Mouse (Mus musculus): ENCODE data around the gene Ankrd28. TPM values are rescaled to one million over a fixed set of nuclear protein-coding genes. Genes with fewer than 3 reads are reported as not detected.

Ankrd28 gene
- polyA plus RNA-seq, 1 experiment = 27.8 TPM

GRCm38 (mm10) chr14:31664100-31664902 lies 166.2 kb downstream of the Ankrd28 start:
- peak overlapping the region; percentile 98; the same call in 1 of the 2 replicates for H3K27ac ChIP-seq (ENCODE audit: insufficient read depth, low read length)
- peaks cover 16% of the 10 kb centered on the region for H3K4me1 ChIP-seq (ENCODE audit: control insufficient read depth, insufficient read depth, low read length)
- TF ChIP-seq POLR2A (IDR thresholded peaks at IDR 0.05; ENCODE audit: extremely low read depth, insufficient read depth, low read length) (no peak), CTCF (IDR thresholded peaks at IDR 0.05; ENCODE audit: extremely low read depth, insufficient read depth, low read length) (no peak)
- H3K4me3 ChIP-seq (ENCODE audit: insufficient read depth, low read length) = no peak overlapping the region

GRCm38 (mm10) chr14:31663376-31664099 lies 166.9 kb downstream of the Ankrd28 start:
- peak overlapping the region; percentile 98 for H3K27ac ChIP-seq (ENCODE audit: insufficient read depth, low read length)
- no peak overlapping the region for H3K4me3 ChIP-seq (ENCODE audit: insufficient read depth, low read length)
- peaks cover 12% of the 10 kb centered on the region for H3K4me1 ChIP-seq (ENCODE audit: control insufficient read depth, insufficient read depth, low read length)
- TF ChIP-seq CTCF (IDR thresholded peaks at IDR 0.05; ENCODE audit: extremely low read depth, insufficient read depth, low read length) = no peak
- TF ChIP-seq POLR2A (IDR thresholded peaks at IDR 0.05; ENCODE audit: extremely low read depth, insufficient read depth, low read length) = no peak

- H3K27ac ChIP-seq (ENCODE audit: insufficient read depth, low read length) = peak overlapping the region; percentile 98
- H3K4me1 ChIP-seq (ENCODE audit: control insufficient read depth, insufficient read depth, low read length) = peaks cover 11% of the 10 kb centered on the region
- H3K4me3 ChIP-seq (ENCODE audit: insufficient read depth, low read length) = peak overlapping the region; percentile 34
- TF ChIP-seq CTCF (IDR thresholded peaks at IDR 0.05; ENCODE audit: extremely low read depth, insufficient read depth, low read length) (no peak), POLR2A (IDR thresholded peaks at IDR 0.05; ENCODE audit: extremely low read depth, insufficient read depth, low read length) (no peak; the same call in 1 of the 2 replicates)
These were observed 167.8 kb downstream of the Ankrd28 start for GRCm38 (mm10) chr14:31662555-31663211.

- H3K27ac ChIP-seq (ENCODE audit: insufficient read depth, low read length) = peak overlapping the region; percentile 98
- H3K4me1 ChIP-seq (ENCODE audit: control insufficient read depth, insufficient read depth, low read length) = peaks cover 11% of the 10 kb centered on the region
- peak; percentile 95 for TF ChIP-seq POLR2A (IDR thresholded peaks at IDR 0.05; ENCODE audit: extremely low read depth, insufficient read depth, low read length)
- TF ChIP-seq CTCF (IDR thresholded peaks at IDR 0.05; ENCODE audit: extremely low read depth, insufficient read depth, low read length) = no peak
- H3K4me3 ChIP-seq (ENCODE audit: insufficient read depth, low read length) = peak overlapping the region; percentile 34
These were observed 168.5 kb downstream of the Ankrd28 start for GRCm38 (mm10) chr14:31661671-31662554.

- peaks cover 11% of the 10 kb centered on the region for H3K4me1 ChIP-seq (ENCODE audit: control insufficient read depth, insufficient read depth, low read length)
- TF ChIP-seq POLR2A (IDR thresholded peaks at IDR 0.05; ENCODE audit: extremely low read depth, insufficient read depth, low read length) = no peak
- no peak for TF ChIP-seq CTCF (IDR thresholded peaks at IDR 0.05; ENCODE audit: extremely low read depth, insufficient read depth, low read length)
- no peak overlapping the region for H3K4me3 ChIP-seq (ENCODE audit: insufficient read depth, low read length)
- H3K27ac ChIP-seq (ENCODE audit: insufficient read depth, low read length) = peak overlapping the region; percentile 89
These were observed 169.9 kb downstream of the Ankrd28 start for GRCm38 (mm10) chr14:31660312-31661093.

- peaks cover 11% of the 10 kb centered on the region for H3K4me1 ChIP-seq (ENCODE audit: control insufficient read depth, insufficient read depth, low read length)
- H3K27ac ChIP-seq (ENCODE audit: insufficient read depth, low read length) = peak overlapping the region; percentile 89
- no peak overlapping the region for H3K4me3 ChIP-seq (ENCODE audit: insufficient read depth, low read length)
- no peak for TF ChIP-seq POLR2A (IDR thresholded peaks at IDR 0.05; ENCODE audit: extremely low read depth, insufficient read depth, low read length)
- TF ChIP-seq CTCF (IDR thresholded peaks at IDR 0.05; ENCODE audit: extremely low read depth, insufficient read depth, low read length) = no peak
These were observed 170.8 kb downstream of the Ankrd28 start for GRCm38 (mm10) chr14:31659501-31660181.

- TF ChIP-seq CTCF (IDR thresholded peaks at IDR 0.05; ENCODE audit: extremely low read depth, insufficient read depth, low read length) (no peak), POLR2A (IDR thresholded peaks at IDR 0.05; ENCODE audit: extremely low read depth, insufficient read depth, low read length) (no peak)
- Histone ChIP-seq H3K4me1 (ENCODE audit: control insufficient read depth, insufficient read depth, low read length) (peaks cover 5% of the 10 kb centered on the region), H3K4me3 (ENCODE audit: insufficient read depth, low read length) (no peak overlapping the region), H3K27ac (ENCODE audit: insufficient read depth, low read length) (no peak overlapping the region)
These were observed 172.2 kb downstream of the Ankrd28 start for GRCm38 (mm10) chr14:31658126-31658680.
